Mouse (Mus musculus) lung, postnatal 36 days (tissue): ENCODE measurements at regions not wholly inside any gene's neighbourhood (a gene's known extent, or its start where the extent isn't known, plus 50 kb on each side); places are given as distances from the start of the nearest gene placed in this dataset.
A peak's percentile ranks its signal among the peaks of the same experiment; 100 is the strongest.
"Not testable (repeated sequence)": the region's sequence is repeated elsewhere in the genome, so short reads cannot be mapped to it uniquely, and the experiment has no call there.

Source experiments
- DNase-seq: peaks from one replicate; pipeline ENCODE4 v3.0.0; 2022; ENCODE audit warnings: mixed read lengths

- DNase-seq: peak; percentile 65
Observed at GRCm38 (mm10) chr5:96898120-96898672, 99.3 kb upstream of the Bmp2k start.

- no peak for DNase-seq
Observed at GRCm38 (mm10) chr5:96898695-96899094, 98.8 kb upstream of the Bmp2k start.

DNA sequence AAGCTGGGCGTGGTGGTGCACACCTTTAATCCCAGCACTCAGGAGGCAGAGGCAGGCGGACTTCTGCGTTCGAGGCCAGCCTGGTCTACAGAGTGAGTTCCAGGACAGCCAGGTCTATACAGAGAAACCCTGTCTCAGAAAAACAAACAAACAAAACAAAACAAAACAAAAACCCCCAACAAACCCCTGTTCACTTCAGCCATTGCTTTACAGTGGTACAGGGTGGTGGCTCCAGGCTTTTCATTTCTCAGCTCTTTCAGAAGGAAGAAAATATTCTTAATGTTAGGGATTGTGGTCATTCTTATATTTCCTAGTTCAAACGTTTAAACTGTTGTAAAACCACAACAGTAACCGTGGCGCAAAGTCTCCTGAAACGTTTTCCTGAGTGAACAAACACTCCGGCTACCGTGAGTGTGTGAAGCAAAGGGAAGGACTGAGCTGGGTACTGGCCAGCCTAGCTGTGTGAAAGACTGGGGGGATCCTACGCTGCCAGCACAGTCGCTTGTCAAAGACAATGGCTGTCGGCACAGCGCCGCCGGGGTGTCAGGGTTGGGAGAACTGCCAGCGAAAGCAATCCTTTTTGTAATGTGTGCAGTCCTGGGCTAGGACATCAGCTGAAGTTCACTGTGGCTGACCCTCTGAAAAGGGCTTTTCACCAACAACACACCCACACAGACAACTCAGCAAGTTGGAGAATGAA, 91.8 kb upstream of the Bmp2k start:
- DNase-seq: peak; percentile 62

DNA sequence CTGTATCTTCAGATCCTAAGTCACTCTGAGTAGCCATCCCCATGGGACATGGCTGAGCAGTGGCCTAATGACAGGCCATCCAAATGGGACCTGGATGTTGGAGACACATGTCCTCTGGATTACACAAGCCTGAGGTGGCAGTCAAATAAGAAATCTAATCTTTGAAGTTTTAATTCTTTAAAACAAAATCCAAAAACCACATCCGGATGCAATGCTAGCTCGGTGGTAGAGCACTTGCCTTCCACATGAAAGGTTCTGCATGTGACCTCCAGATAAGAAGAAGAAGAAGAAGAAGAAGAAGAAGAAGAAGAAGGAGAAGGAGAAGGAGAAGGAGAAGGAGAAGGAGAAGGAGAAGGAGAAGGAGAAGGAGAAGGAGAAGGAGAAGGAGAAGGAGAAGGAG, 89.1 kb upstream of the Bmp2k start:
- DNase-seq: not testable (repeated sequence)

DNA sequence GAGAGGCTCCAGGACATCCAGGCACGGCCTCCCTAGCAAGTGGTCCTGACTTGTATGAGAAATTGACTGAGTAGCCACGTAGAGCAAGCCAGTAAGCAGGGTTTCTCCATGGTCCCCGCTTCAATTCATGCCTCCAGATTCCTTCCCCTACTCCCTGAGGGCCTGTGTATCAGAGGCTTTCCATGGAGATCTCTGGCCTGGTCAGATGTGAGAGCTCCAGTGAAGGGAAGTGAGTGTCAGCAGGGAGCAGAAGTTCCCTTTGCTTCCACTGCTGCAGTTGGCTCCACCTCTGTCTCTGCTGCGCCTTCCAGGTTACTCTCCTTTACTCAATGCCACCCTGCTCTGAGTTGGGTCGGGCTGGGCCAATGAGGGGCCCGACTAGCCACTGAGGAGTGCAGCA, 88.3 kb upstream of the Bmp2k start:
- DNase-seq: no peak

DNA sequence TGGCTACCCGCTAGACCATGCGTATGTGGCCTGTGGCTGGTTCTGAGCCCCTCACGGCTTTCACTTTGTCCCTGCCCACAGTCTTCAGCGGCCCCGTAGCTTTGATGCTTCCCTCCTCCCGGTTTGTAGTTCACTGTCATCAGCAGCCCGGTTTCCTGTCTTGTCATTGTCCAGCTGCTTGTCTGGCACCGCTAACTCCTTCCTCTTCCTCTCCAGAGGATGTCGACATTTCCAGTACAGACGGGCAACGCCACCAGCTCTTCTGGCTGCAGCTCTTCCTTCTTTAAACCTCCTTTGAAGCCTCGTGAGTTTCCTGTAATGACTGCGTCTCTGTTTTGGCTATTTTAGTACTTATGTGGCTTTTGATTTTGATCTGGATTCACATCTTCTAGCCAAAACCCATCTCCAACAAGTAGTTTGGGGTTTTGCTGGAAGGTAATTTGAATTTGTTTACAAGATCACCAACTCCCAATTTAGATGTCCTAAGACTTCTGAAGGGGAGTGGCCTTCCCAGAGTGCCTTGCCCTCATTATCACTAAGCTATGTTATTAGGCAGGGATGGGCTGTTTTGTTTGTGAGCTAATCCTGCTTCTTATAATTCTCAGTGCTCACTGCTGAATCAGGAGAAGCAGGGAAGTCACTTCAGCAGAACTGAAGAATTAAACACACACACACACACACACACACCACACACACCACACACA, 85.8 kb upstream of the Bmp2k start:
- peak; percentile 92 for DNase-seq

- DNase-seq: peak; percentile 45
Observed at GRCm38 (mm10) chr5:96912254-96912635, 85.2 kb upstream of the Bmp2k start.

GRCm38 (mm10) chr5:96912781-96913180, 84.7 kb upstream of the Bmp2k start:
- DNase-seq: peak; percentile 48

GRCm38 (mm10) chr5:96913711-96914110, 83.8 kb upstream of the Bmp2k start:
- DNase-seq: peak; percentile 26

DNA sequence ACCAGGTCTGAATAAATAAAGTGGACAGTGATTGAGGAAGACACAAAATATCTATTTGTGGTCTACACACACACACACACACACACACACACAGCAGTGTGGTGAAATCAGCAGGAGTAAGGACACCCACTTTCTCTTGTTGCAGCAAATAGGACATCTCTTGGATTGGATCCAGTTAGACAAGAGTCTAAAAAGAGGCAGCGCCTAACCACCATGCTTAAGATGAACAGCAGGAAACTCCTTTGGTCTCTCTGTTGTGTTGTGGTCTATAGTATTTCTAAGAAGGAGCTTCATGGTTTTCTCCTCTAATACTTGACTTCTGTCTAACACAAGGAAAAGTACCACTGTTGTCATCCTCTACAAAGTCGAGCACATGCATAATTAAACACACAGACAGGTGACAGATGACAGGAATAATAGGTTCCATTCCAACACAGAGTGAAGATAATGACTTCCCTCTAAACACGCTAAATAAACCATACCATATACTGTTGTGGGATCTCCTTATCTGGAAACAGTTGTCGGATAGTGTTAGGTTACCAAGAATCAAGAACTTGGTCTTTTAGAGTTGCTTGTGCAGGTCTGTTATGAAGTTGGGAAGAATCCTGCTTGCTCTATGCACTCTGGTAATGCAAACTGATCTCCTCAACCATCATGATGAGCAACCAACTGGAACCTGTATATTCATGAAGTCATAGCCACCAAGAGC, 82.6 kb upstream of the Bmp2k start:
- peak; percentile 21 for DNase-seq

GRCm38 (mm10) chr5:96916897-96917296, 80.6 kb upstream of the Bmp2k start:
- peak; percentile 26 for DNase-seq

DNA sequence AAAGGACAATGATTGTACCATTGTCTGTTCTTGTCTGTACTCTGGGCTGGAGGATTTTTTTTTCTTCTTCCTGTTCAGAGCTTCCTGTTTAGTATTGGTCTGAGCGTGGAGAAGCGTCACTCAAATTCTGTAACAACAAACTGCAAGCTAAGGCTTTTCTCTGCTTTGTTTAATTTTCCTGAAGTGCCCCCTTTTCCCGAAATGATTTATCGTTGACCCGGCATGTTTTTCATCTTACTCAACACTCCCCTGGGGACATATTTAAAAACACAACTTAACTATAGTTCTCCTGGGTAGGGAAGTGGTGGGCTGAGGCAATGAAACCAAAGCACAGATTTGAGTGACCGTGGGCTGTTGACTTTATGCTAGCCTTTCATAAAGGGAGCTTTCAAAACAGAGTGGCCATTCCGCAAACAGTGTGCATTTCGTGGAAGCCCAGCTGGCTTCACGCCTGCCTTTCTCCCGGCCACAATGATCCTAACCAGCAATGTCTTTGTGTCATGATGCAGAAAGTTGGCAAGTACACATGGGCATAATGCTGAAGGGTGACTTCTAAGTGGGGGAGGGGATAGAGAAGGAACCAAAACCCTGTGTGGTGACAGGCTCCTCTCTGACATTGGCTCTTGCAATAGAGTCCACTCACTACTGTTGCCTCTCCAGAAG, 79.8 kb upstream of the Bmp2k start:
- peak; percentile 60 for DNase-seq

GRCm38 (mm10) chr5:96919149-96919548, 78.3 kb upstream of the Bmp2k start:
- DNase-seq: no peak

DNA sequence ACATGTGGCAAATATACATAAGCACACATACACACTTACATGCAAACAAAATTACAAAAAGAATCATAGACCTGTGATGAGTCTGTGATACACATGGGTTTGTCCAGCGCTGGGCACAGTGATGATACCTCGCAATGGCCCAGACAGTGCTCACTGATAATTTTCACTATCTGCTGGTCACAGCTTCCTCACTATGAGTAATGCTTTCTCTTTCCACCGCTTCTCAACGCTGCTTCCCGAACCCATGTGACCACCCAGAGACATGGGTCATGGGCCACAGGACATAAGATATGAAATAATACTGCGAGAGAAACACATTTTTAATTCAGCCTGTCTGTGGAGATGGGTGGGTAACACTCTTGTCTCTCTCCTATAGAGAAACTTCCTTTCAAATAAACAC, 76.5 kb upstream of the Bmp2k start:
- DNase-seq: peak; percentile 45

GRCm38 (mm10) chr5:96921511-96921910, 76.0 kb upstream of the Bmp2k start:
- peak; percentile 30 for DNase-seq

DNA sequence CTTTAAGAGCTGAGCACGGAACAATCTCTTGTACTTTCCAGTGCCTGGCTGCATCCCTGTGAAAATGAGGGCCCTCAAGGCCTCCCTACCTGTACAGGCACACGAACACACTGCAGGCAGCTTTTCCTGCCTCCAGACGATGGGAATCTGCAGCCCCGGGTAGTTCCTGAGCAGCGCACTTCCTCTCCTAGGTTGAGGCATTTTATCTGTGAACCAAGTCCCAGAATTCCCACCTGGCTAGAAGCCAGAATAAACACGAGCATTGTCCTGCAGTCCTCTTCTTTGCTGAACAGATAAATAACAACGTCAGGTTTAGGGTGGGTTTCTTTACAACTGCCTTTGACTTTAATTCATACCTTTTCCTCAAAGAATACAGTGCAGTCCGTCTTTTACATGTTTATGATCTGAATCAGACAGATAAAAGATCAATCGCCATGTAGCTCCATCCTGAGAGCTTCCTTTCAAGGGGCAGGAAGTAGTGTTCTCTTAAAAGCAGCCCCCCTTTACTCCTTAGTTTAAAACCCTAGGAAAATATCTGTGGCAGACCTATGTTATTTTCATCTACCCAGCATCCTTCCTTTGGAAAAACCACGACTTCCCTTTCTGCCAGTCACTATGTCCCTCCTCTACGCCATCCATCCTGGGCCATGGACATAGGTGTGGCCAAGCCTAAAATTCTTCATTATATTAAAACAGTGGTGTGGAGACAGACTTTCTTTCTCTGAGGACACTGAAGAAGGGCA, 75.3 kb upstream of the Bmp2k start:
- DNase-seq: peak; percentile 67

DNA sequence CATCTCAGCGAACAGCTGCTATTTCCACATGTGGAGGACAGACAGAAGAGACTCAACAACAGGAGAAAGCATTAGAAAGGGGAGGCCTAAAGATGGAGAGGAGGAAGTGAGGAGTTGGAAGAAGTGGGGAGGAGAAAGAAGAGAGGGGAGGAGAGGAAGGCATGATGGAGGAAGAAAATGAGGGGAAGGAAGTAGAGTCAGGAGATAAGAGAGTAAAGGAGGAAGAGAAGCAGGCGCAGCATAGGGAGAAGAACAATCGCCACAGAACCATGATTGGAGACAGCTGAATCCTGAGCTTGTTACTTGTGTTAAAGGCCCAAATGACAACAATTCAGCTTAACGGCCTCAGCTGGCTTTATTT, 74.8 kb upstream of the Bmp2k start:
- DNase-seq: no peak

DNA sequence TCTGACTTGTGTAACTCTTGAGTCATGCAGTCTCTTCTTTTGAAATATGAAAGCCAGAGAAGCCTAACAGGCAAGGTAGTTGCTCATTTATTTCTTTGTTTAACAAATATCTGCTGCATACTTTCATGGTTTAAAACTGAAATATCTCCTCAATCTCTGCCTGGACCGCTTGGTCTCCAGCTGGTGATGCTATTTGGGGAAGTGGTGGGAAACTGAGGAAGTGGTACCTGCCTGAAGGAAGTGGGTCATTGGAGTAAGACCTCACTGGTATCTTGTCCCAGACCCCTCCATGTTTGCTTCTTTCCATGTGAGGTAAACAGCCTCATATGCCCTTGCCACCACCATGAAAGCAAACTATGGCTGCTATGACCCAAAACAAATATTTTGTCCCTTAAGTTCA, 74.0 kb upstream of the Bmp2k start:
- no peak for DNase-seq

GRCm38 (mm10) chr5:96924736-96925429, 72.6 kb upstream of the Bmp2k start:
- DNase-seq: no peak

- no peak for DNase-seq
Observed at GRCm38 (mm10) chr5:96925943-96926342, 71.5 kb upstream of the Bmp2k start.

GRCm38 (mm10) chr5:96931091-96931490, 66.4 kb upstream of the Bmp2k start:
- no peak for DNase-seq
